Mouse (Mus musculus) Patski (cell line): ENCODE results near the gene Pemt. TPM values are rescaled to one million over a fixed set of nuclear protein-coding genes. Genes with fewer than 3 reads are reported as not detected.

Experiments used
- ATAC-seq: fragments of 100-300 bp; one replicate; pipeline ENCODE4 v1.8.0; 2021
- CTCF ChIA-PET: fragments of 350-600 bp; sonication (Branson Sonifier 250); formaldehyde crosslinking; loops from one replicate; lab custom pipeline; 2022; ENCODE audit warnings: inconsistent platforms; lab: Charles Lee
- POLR2A ChIA-PET: fragments of 350-600 bp; sonication (Branson Sonifier 250); formaldehyde crosslinking; loops from one replicate; lab custom pipeline; 2022; ENCODE audit warnings: antibody characterized with exemption, inconsistent platforms; lab: Charles Lee
- DNase-seq: peaks from one replicate; pipeline ENCODE4 v3.0.0-alpha.2; 2011; ENCODE audit warnings: low read depth, low spot score
- H3K27me3 ChIP-seq: fragments of 371-371 bp; one replicate; pipeline ENCODE4 v1.5.1; 2021
- CTCF ChIP-seq: fragments of 100-300 bp; IDR thresholded peaks from one replicate; pipeline ENCODE4 v1.5.1; 2021
- in situ Hi-C: fragments of 300-500 bp; cut with MboI; formaldehyde crosslinking; loops from 3 replicates; pipeline ENCODE4 v1.11.1; 2018; ENCODE audit warnings: low pct_unique_long_range_greater_than_20kb, mixed read lengths
- polyA plus RNA-seq: library from polyadenylated mRNA; unstranded; gene quantifications from one replicate; pipeline ENCODE4 v1.2.3, GENCODE M21; 2021

The Pemt gene
- polyA plus RNA-seq, 1 experiment from 2014 or later: 6.9 TPM

GRCm38 (mm10) chr11:60009451-60009850 lies 36.8 kb downstream of the Pemt start:
- in situ Hi-C loops: no loop called here
- ChIA-PET CTCF (no interaction called here), POLR2A (no interaction called here)
- peaks cover 2% of the 10 kb centered on the region for H3K27me3 ChIP-seq
- ATAC-seq (no peak), DNase-seq (no peak)
- no peak for TF ChIP-seq CTCF

- DNase-seq (no peak), ATAC-seq (no peak)
- TF ChIP-seq CTCF: no peak
- ChIA-PET POLR2A (no interaction called here), CTCF (no interaction called here)
- in situ Hi-C loops: no loop called here
- H3K27me3 ChIP-seq: peaks cover 2% of the 10 kb centered on the region
Observed at GRCm38 (mm10) chr11:60005866-60006265, 40.4 kb downstream of the Pemt start.

- ATAC-seq (no peak), DNase-seq (no peak)
- no peak for TF ChIP-seq CTCF
- peaks cover 2% of the 10 kb centered on the region for H3K27me3 ChIP-seq
- POLR2A ChIA-PET: interaction anchor here (1.0 kb wide), 1 partner anchor 24 kb away, joined by 3 read pairs; no protein-coding TSS in a partner anchor
- in situ Hi-C loops: no loop called here
- CTCF ChIA-PET: no interaction called here
Observed at GRCm38 (mm10) chr11:60004716-60005115, 41.6 kb downstream of the Pemt start.

- ATAC-seq: no peak
- in situ Hi-C loops: no loop called here
- no peak for TF ChIP-seq CTCF
- H3K27me3 ChIP-seq: peaks cover 2% of the 10 kb centered on the region
- POLR2A ChIA-PET: interaction anchor here (1.0 kb wide), 1 partner anchor 23 kb away, joined by 3 read pairs; no protein-coding TSS in a partner anchor
- CTCF ChIA-PET: no interaction called here
- no peak for DNase-seq
Observed at GRCm38 (mm10) chr11:60003811-60004210, 42.5 kb downstream of the Pemt start.

- H3K27me3 ChIP-seq: no peaks in the 10 kb centered on the region
- in situ Hi-C loops: no loop called here
- TF ChIP-seq CTCF: no peak
- DNase-seq (no peak), ATAC-seq (no peak)
- ChIA-PET CTCF (no interaction called here), POLR2A (no interaction called here)
Observed at GRCm38 (mm10) chr11:60001231-60001980, 44.9 kb downstream of the Pemt start.

- ChIA-PET POLR2A (interaction anchor here (0.6 kb wide), 1 partner anchor 1877 kb away, joined by 3 read pairs; no protein-coding TSS in a partner anchor), CTCF (no interaction called here)
- in situ Hi-C loops: no loop called here
- TF ChIP-seq CTCF: no peak
- DNase-seq: no peak
- H3K27me3 ChIP-seq: no peaks in the 10 kb centered on the region
- ATAC-seq: no peak
Observed at GRCm38 (mm10) chr11:59994318-59994717, 52.0 kb downstream of the Pemt start.

- DNase-seq (no peak), ATAC-seq (no peak)
- no peak for TF ChIP-seq CTCF
- in situ Hi-C loops: no loop called here
- POLR2A ChIA-PET: no interaction called here
- no peaks in the 10 kb centered on the region for H3K27me3 ChIP-seq
- CTCF ChIA-PET: no interaction called here
Observed at GRCm38 (mm10) chr11:59991365-59991764, 54.9 kb downstream of the Pemt start.

GRCm38 (mm10) chr11:59989406-59989805 lies 56.9 kb downstream of the Pemt start:
- ChIA-PET POLR2A (no interaction called here), CTCF (interaction anchor here (1.5 kb wide), 1 partner anchor 38 kb away, joined by 4 read pairs; no protein-coding TSS in a partner anchor)
- in situ Hi-C loops: no loop called here
- DNase-seq: no peak
- no peak for ATAC-seq
- H3K27me3 ChIP-seq: no peaks in the 10 kb centered on the region
- no peak for TF ChIP-seq CTCF

GRCm38 (mm10) chr11:59977831-59978230 lies 68.5 kb downstream of the Pemt start:
- TF ChIP-seq CTCF: no peak
- ATAC-seq: no peak
- in situ Hi-C loops: no loop called here
- POLR2A ChIA-PET: no interaction called here
- CTCF ChIA-PET: no interaction called here
- no peaks in the 10 kb centered on the region for H3K27me3 ChIP-seq
- DNase-seq: no peak

- POLR2A ChIA-PET: no interaction called here
- CTCF ChIA-PET: interaction anchor here (1.4 kb wide), 1 partner anchor 102 kb away, joined by 3 read pairs; no protein-coding TSS in a partner anchor
- TF ChIP-seq CTCF: no peak
- in situ Hi-C loops: no loop called here
- DNase-seq (no peak), ATAC-seq (no peak)
- no peaks in the 10 kb centered on the region for H3K27me3 ChIP-seq
Observed at GRCm38 (mm10) chr11:59975241-59975640, 71.0 kb downstream of the Pemt start.

- ATAC-seq: no peak
- ChIA-PET CTCF (no interaction called here), POLR2A (no interaction called here)
- no peak for TF ChIP-seq CTCF
- no peak for DNase-seq
- in situ Hi-C loops: no loop called here
- H3K27me3 ChIP-seq: no peaks in the 10 kb centered on the region
Observed at GRCm38 (mm10) chr11:59973389-59973788, 72.9 kb downstream of the Pemt start.
